Mouse (Mus musculus) hindbrain, embryonic 16.5 days (tissue): ENCODE measurements around the gene Hdc. TPM values are rescaled to one million over a fixed set of nuclear protein-coding genes. Genes with fewer than 3 reads are reported as not detected.

Source experiments
- ATAC-seq: fragments of 200-750 bp; cut with Nextera tagmentation; 2 replicates; pipeline ENCODE4 v1.8.0; 2017; ENCODE audit warnings: moderate TSS enrichment, moderate library complexity
- H3K27ac ChIP-seq: fragments of 300-500 bp; sonication (generic); 2 replicates; pipeline ENCODE4 v1.5.1; 2014; ENCODE audit warnings: low read depth, mild to moderate bottlenecking, control low read depth, low read length, moderate library complexity
- H3K27me3 ChIP-seq: fragments of 300-500 bp; sonication (generic); replicated peaks from 2 replicates; pipeline ENCODE4 v1.6.1; 2014; ENCODE audit warnings: low read length; ENCODE audit not compliant: control insufficient read depth, insufficient read depth
- H3K36me3 ChIP-seq: fragments of 300-500 bp; sonication (generic); 2 replicates; pipeline ENCODE4 v1.6.1; 2014; ENCODE audit warnings: mild to moderate bottlenecking, low read length, moderate library complexity, mixed read lengths; ENCODE audit not compliant: control insufficient read depth, insufficient read depth
- H3K4me1 ChIP-seq: fragments of 300-500 bp; sonication (generic); 2 replicates; pipeline ENCODE4 v1.6.1; 2014; ENCODE audit warnings: low read depth, low read length; ENCODE audit not compliant: control insufficient read depth, insufficient read depth
- H3K4me2 ChIP-seq: fragments of 300-500 bp; sonication (generic); 2 replicates; pipeline ENCODE4 v1.6.1; 2014; ENCODE audit warnings: mild to moderate bottlenecking, low read length, control low read depth, moderate library complexity
- H3K4me3 ChIP-seq: fragments of 300-500 bp; sonication (generic); 2 replicates; pipeline ENCODE4 v1.5.1; 2014; ENCODE audit warnings: mild to moderate bottlenecking, low read length, control low read depth, moderate library complexity
- H3K9ac ChIP-seq: fragments of 300-500 bp; sonication (generic); 2 replicates; pipeline ENCODE4 v1.6.1; 2014; ENCODE audit warnings: low read depth, mild to moderate bottlenecking, control low read depth, low read length, moderate library complexity
- H3K9me3 ChIP-seq: fragments of 300-500 bp; sonication (generic); 2 replicates; pipeline ENCODE4 v1.6.1; 2014; ENCODE audit warnings: mild to moderate bottlenecking, low read length, moderate library complexity; ENCODE audit not compliant: control insufficient read depth
- WGBS: fragments of 180-500 bp; shearing (Covaris S2); extraction: QIAGEN DNeasy Blood & Tissue Kit; methylation state at CpG from one replicate; pipeline ENCODE4 v1.1.7; 2014; 5-methylcytosine and 5-hydroxymethylcytosine counted together
- polyA plus RNA-seq: library from polyadenylated mRNA; unstranded; fragments of >200 nt; fragmentation: Nextera tagmentation; extraction: Ambion mirVana; gene quantifications from 2 replicates; pipeline ENCODE4 v1.2.1, GENCODE M21; 2015

Hdc gene
- polyA plus RNA-seq, 1 experiment from 2014 or later: 2.6 TPM

GRCm38 (mm10) chr2:126549681-126550080 is 69.4 kb downstream of the Hdc start:
- peaks cover 12% of the 10 kb centered on the region for H3K27me3 ChIP-seq
- H3K4me2 ChIP-seq: no peak overlapping the region
- no peak overlapping the region for H3K4me3 ChIP-seq
- peaks cover 6% of the 10 kb centered on the region; the same call in 1 of the 2 replicates for H3K4me1 ChIP-seq
- 90% methylated on average over 7 of the region's 7 CpGs for WGBS
- no peak overlapping the region for H3K27ac ChIP-seq
- H3K36me3 ChIP-seq: no peaks in the 10 kb centered on the region
- no peaks in the 10 kb centered on the region for H3K9me3 ChIP-seq
- ATAC-seq: no peak
- no peak overlapping the region for H3K9ac ChIP-seq

GRCm38 (mm10) chr2:126546392-126546791 is 72.7 kb downstream of the Hdc start:
- Histone ChIP-seq H3K4me3 (no peak overlapping the region), H3K4me2 (no peak overlapping the region), H3K27me3 (0 out of 2 replicates have a peak, but pooled peaks cover 1% of the 10 kb centered on the region)

GRCm38 (mm10) chr2:126545297-126545696 is 73.8 kb downstream of the Hdc start:
- ATAC-seq: no peak
- Histone ChIP-seq H3K4me1 (no peaks in the 10 kb centered on the region), H3K4me3 (no peak overlapping the region), H3K4me2 (no peak overlapping the region), H3K9me3 (no peaks in the 10 kb centered on the region), H3K27ac (no peak overlapping the region), H3K27me3 (no peaks in the 10 kb centered on the region), H3K9ac (no peak overlapping the region), H3K36me3 (no peaks in the 10 kb centered on the region)
- WGBS: 74% methylated on average over 5 of the region's 5 CpGs

More at GRCm38 (mm10) chr2:126546392-126546791, 72.7 kb downstream of the Hdc start:
- WGBS: 93% methylated on average over 3 of the region's 3 CpGs
- Histone ChIP-seq H3K27ac (no peak overlapping the region), H3K9ac (no peak overlapping the region), H3K36me3 (no peaks in the 10 kb centered on the region), H3K4me1 (no peaks in the 10 kb centered on the region), H3K9me3 (no peaks in the 10 kb centered on the region)
- no peak for ATAC-seq

Other genes with a start within 250 kb of the Hdc start
- 0.11 and 0.15 TPM in 2 replicates for gene Atp8b4, start 118.6 kb downstream of the Hdc start, polyA plus RNA-seq
- 12.4 and 12.7 TPM in 2 replicates for gene Slc27a2, start 66.9 kb downstream of the Hdc start, polyA plus RNA-seq
- gene Gabpb1, start 57.0 kb upstream of the Hdc start, polyA plus RNA-seq: 35.5 and 38.6 TPM in 2 replicates
- gene Usp8, start 88.0 kb upstream of the Hdc start, polyA plus RNA-seq: 28.7 and 31.7 TPM in 2 replicates
- 1.8 and 2.1 TPM in 2 replicates for gene Usp50, start 164.2 kb upstream of the Hdc start, polyA plus RNA-seq